11 mouse cellular contexts compared by ENCODE assay signal in genomic region chrX:152676357-152676756, GRCm38 (mm10).
A peak's percentile ranks its signal among the peaks of the same experiment; 100 is the strongest.
DNase-seq lines count a peak whose midpoint lies in the region; ATAC-seq and TF ChIP-seq lines count a peak whose summit lies in the region.
"Had no signal": no experiment of that assay in that cellular context is flagged by ENCODE, and none has a peak within 500 bp of the region (broad histone marks: within the 10 kb centered on the region; RNA-seq: fewer than 3 reads in every experiment).

No protein-coding gene starts in this region.

- peak; percentile 38 to 46 for DNase-seq in cerebellum, postnatal 10 days
- no peak for DNase-seq in cerebellum, adult 11 months
- DNase-seq in liver, postnatal 0 days: peak; percentile 13
- no peak for DNase-seq in liver, embryonic 11.5 days (ENCODE audit: low spot score)
- peak; percentile 13 to 42 for DNase-seq in kidney, postnatal 36 days
- peak; percentile 11 for DNase-seq in right cerebral cortex, postnatal 4 days
- no peak for DNase-seq in gastrocnemius, adult 8-10 months (ENCODE audit: low spot score in 2 of 2)
- no peak for DNase-seq in urinary bladder, adult 2 months (ENCODE audit: low spot score)
- DNase-seq: spleen, adult 18-20 months had no signal

- no peak overlapping the region for H3K4me3 ChIP-seq in liver, postnatal 0 days (ENCODE audit: low read depth, low read length)
- no peak overlapping the region for H3K4me3 ChIP-seq in liver, embryonic 11.5 days (ENCODE audit: low read depth, low read length)
- H3K4me3 ChIP-seq: embryonic facial prominence, embryonic 12.5 days; hindbrain, embryonic 15.5 days had no signal

- H3K36me3 ChIP-seq in liver, postnatal 0 days (replicated peaks; ENCODE audit: insufficient read depth, low read length): no peaks in the 10 kb centered on the region
- H3K36me3 ChIP-seq in liver, embryonic 11.5 days (ENCODE audit: control insufficient read depth, insufficient read depth, low read length): no peaks in the 10 kb centered on the region
- H3K36me3 ChIP-seq: embryonic facial prominence, embryonic 12.5 days; hindbrain, embryonic 15.5 days had no signal

- H3K27me3 ChIP-seq in liver, postnatal 0 days (ENCODE audit: insufficient read depth, low read length): no peaks in the 10 kb centered on the region
- no peaks in the 10 kb centered on the region; the same call in 1 of the 2 replicates for H3K27me3 ChIP-seq in liver, embryonic 11.5 days (replicated peaks; ENCODE audit: control insufficient read depth, insufficient read depth, low read length)
- H3K27me3 ChIP-seq: embryonic facial prominence, embryonic 12.5 days had no signal

- H3K9me3 ChIP-seq in liver, postnatal 0 days (ENCODE audit: low read length): no peaks in the 10 kb centered on the region
- no peaks in the 10 kb centered on the region for H3K9me3 ChIP-seq in liver, embryonic 11.5 days (ENCODE audit: control insufficient read depth, low read length)
- H3K9me3 ChIP-seq: embryonic facial prominence, embryonic 12.5 days; hindbrain, embryonic 15.5 days had no signal

- H3K4me2 ChIP-seq in liver, postnatal 0 days (ENCODE audit: low read depth, low read length): no peak overlapping the region
- no peak overlapping the region for H3K4me2 ChIP-seq in liver, embryonic 11.5 days
- H3K4me2 ChIP-seq: embryonic facial prominence, embryonic 12.5 days; hindbrain, embryonic 15.5 days had no signal

- TF ChIP-seq EP300 in liver, postnatal 0 days (IDR thresholded peaks at IDR 0.05; ENCODE audit: low read depth): no peak

- TF ChIP-seq CTCF in liver, postnatal 0 days (IDR thresholded peaks at IDR 0.05; ENCODE audit: low read depth): peak; percentile 52

- no peak overlapping the region for H3K27ac ChIP-seq in liver, postnatal 0 days (ENCODE audit: low read depth)
- no peak overlapping the region for H3K27ac ChIP-seq in liver, embryonic 11.5 days (ENCODE audit: low read depth, low read length)
- H3K27ac ChIP-seq: embryonic facial prominence, embryonic 12.5 days; hindbrain, embryonic 15.5 days had no signal

- no peak overlapping the region for H3K9ac ChIP-seq in liver, postnatal 0 days (replicated peaks)
- no peak overlapping the region for H3K9ac ChIP-seq in liver, embryonic 11.5 days (ENCODE audit: low read depth, low read length)
- H3K9ac ChIP-seq: embryonic facial prominence, embryonic 12.5 days; hindbrain, embryonic 15.5 days had no signal

- no peaks in the 10 kb centered on the region for H3K4me1 ChIP-seq in liver, postnatal 0 days (ENCODE audit: insufficient read depth)
- no peaks in the 10 kb centered on the region for H3K4me1 ChIP-seq in liver, embryonic 11.5 days (replicated peaks; ENCODE audit: control insufficient read depth, insufficient read depth, low read length)
- H3K4me1 ChIP-seq: embryonic facial prominence, embryonic 12.5 days; hindbrain, embryonic 15.5 days had no signal

- ATAC-seq in liver, postnatal 0 days: no peak
- ATAC-seq in liver, embryonic 11.5 days (replicated peaks; ENCODE audit: low FRiP score): no peak

- whole genome bisulfite sequencing in liver, postnatal 0 days (ENCODE audit: insufficient replicate concordance): 44% methylated on average over 3 of the region's 3 CpGs
- 55% methylated on average over 3 of the region's 3 CpGs for WGBS in liver, embryonic 11.5 days

Comparison
In these comparisons a context has a peak if more than half of its experiments do, and no peak if none do; other contexts are left out.
1. DNase-seq: peak in cerebellum, postnatal 10 days (2 of 2), liver, postnatal 0 days (single experiment), kidney, postnatal 36 days (2 of 2) and right cerebral cortex, postnatal 4 days (single experiment); none in cerebellum, adult 11 months (single experiment), liver, embryonic 11.5 days (single experiment), gastrocnemius, adult 8-10 months (0 of 2) and urinary bladder, adult 2 months (single experiment).